Mouse (Mus musculus): ENCODE measurements at regions not wholly inside any gene's neighbourhood (a gene's known extent, or its start where the extent isn't known, plus 50 kb on each side); places are given as distances from the start of the nearest gene placed in this dataset.

DNA sequence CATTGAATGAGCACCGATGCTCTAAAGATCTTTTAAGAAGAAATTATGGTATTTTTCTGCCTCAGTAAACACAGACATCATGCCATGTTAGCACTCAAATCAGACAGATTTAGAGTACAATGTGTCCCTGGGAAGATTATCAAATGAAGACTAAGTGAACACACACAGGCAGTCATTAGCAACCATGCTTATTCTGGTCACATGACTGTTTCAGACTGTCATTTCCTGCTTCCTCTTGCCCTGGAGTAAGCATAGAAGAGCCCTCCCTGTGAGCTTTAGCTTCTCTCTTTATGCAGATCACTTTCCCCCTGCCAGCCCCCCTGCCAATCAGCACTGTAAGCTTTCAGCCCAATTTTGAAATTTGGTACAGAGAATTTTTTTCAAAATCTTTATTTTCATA lies 143.4 kb upstream of the Amd2 start:
- Histone ChIP-seq H3K4me1 (replicated peaks; ENCODE audit: low read depth, low read length) (0 out of 2 replicates have a peak, but pooled peaks cover 2% of the 10 kb centered on the region), H3K9me3 (ENCODE audit: low read length) (no peaks in the 10 kb centered on the region), H3K4me3 (replicated peaks; ENCODE audit: low read length) (no peak overlapping the region), H3K36me3 (ENCODE audit: insufficient read depth, low read length) (no peaks in the 10 kb centered on the region), H3K27me3 (ENCODE audit: insufficient read depth, low read length) (no peaks in the 10 kb centered on the region)
- no peak for TF ChIP-seq CTCF (conservative IDR thresholded peaks at IDR 0.05; ENCODE audit: low read length)
- no peak for TF ChIP-seq POU5F1 (IDR thresholded peaks at IDR 0.05; ENCODE audit: borderline replicate concordance, low read length)
- no peak for TF ChIP-seq NANOG (IDR thresholded peaks at IDR 0.05; ENCODE audit: borderline replicate concordance, low read length)

DNA sequence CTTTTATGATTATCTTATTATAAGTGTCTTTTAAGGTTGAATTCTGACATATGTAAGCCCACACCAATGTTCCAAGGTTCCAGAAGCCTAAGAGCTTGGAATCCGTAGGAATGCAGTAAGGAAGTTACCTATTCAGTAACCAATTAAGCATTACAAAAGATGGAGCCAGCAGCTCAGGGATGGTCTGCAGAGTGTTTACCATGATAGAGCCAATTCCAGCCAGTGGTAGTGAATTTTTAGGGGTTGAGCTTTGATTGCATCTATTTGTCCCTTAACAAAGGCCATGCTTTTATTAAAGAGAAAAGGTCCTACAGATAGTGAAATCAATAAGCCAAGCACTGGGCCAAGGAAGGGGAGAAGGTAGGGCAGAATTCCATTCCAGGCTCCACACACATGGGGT lies 123.6 kb upstream of the Amd2 start:
- Histone ChIP-seq H3K4me1 (replicated peaks; ENCODE audit: low read depth, low read length) (peaks cover 19% of the 10 kb centered on the region), H3K4me3 (replicated peaks; ENCODE audit: low read length) (no peak overlapping the region), H3K36me3 (ENCODE audit: insufficient read depth, low read length) (peaks cover 10% of the 10 kb centered on the region), H3K9me3 (ENCODE audit: low read length) (peaks cover 24% of the 10 kb centered on the region), H3K27me3 (ENCODE audit: insufficient read depth, low read length) (no peaks in the 10 kb centered on the region)
- no peak for TF ChIP-seq POU5F1 (IDR thresholded peaks at IDR 0.05; ENCODE audit: borderline replicate concordance, low read length)
- no peak for TF ChIP-seq CTCF (conservative IDR thresholded peaks at IDR 0.05; ENCODE audit: low read length)
- TF ChIP-seq NANOG (IDR thresholded peaks at IDR 0.05; ENCODE audit: borderline replicate concordance, low read length) = peak; percentile 56; the same call in 1 of the 2 replicates
